In the genomic region with DNA sequence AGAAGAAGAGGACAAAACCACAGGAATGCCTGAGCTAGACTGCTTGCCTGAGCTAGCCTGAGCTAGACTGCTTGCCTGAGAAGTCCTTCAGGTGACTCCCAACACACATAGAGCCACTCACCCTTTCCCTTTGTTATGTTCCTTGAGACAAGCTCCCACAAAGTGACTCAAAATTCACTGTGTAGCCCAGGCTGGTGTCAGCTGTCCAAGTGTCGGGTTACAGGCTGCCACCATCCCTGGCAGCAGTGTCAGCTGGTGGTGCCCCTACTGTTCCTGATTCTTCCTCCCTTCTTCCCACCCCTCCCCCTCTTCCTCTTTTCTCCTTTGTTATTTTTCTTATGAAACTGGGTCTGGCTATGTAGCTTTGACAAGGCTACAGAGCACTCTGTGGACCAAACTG, we compare ENCODE assay signal across 11 mouse cellular contexts. TPM values are rescaled to one million over a fixed set of nuclear protein-coding genes. Genes with fewer than 3 reads are reported as not detected.
A peak's percentile ranks its signal among the peaks of the same experiment; 100 is the strongest.
DNase-seq lines count a peak whose midpoint lies in the region; ATAC-seq and TF ChIP-seq lines count a peak whose summit lies in the region.
"Had no signal": no experiment of that assay in that cellular context is flagged by ENCODE, and none has a peak within 500 bp of the region (broad histone marks: within the 10 kb centered on the region; RNA-seq: fewer than 3 reads in every experiment).

No protein-coding gene starts in this region.

- H3K9ac ChIP-seq in kidney, postnatal 0 days (ENCODE audit: low read depth, low read length) = no peak overlapping the region
- H3K9ac ChIP-seq in embryonic facial prominence, embryonic 11.5 days (replicated peaks; ENCODE audit: low read length) = no peak overlapping the region
- H3K9ac ChIP-seq: intestine, embryonic 15.5 days; liver, embryonic 15.5 days had no signal

- no peak overlapping the region for H3K4me2 ChIP-seq in kidney, postnatal 0 days (ENCODE audit: low read length)
- H3K4me2 ChIP-seq in embryonic facial prominence, embryonic 11.5 days (ENCODE audit: low read depth, low read length) = no peak overlapping the region
- H3K4me2 ChIP-seq: intestine, embryonic 15.5 days; liver, embryonic 15.5 days had no signal

- POLR2A ChIA-PET in Patski (lab: Charles Lee) = interaction anchor here (0.6 to 0.9 kb wide), 2 partner anchors 10 to 64 kb away, joined by 3 to 4 read pairs; no protein-coding TSS in a partner anchor

- in situ Hi-C loops in Patski (cut with MboI; ENCODE audit: low pct_unique_long_range_greater_than_20kb) = no loop called here

- H3K36me3 ChIP-seq in kidney, postnatal 0 days (ENCODE audit: insufficient read depth, low read length) = no peaks in the 10 kb centered on the region
- H3K36me3 ChIP-seq in embryonic facial prominence, embryonic 11.5 days (replicated peaks; ENCODE audit: control insufficient read depth, insufficient read depth, low read depth, low read length) = no peaks in the 10 kb centered on the region
- H3K36me3 ChIP-seq: intestine, embryonic 15.5 days; liver, embryonic 15.5 days had no signal

- TF ChIP-seq CTCF in kidney, postnatal 0 days (IDR thresholded peaks at IDR 0.05; ENCODE audit: low read depth) = no peak
- TF ChIP-seq CTCF in Patski (IDR thresholded peaks at IDR 0.05) = no peak

- peak; percentile 48; the same call in 1 of the 2 replicates for ATAC-seq in kidney, postnatal 0 days (replicated peaks; ENCODE audit: low FRiP score, low read depth)
- peak; percentile 21 for ATAC-seq in Patski
- ATAC-seq in embryonic facial prominence, embryonic 11.5 days (replicated peaks; ENCODE audit: insufficient number of reproducible peaks, low FRiP score, low TSS enrichment, low read depth) = peak; percentile 63
- peak; percentile 60 for ATAC-seq in monocyte, adult 5-6 weeks (replicated peaks; ENCODE audit: insufficient number of reproducible peaks, low FRiP score, low TSS enrichment, poor library complexity, severe bottlenecking)
- ATAC-seq: intestine, embryonic 15.5 days had no signal

- no peak overlapping the region for H3K27ac ChIP-seq in kidney, postnatal 0 days
- no peak overlapping the region for H3K27ac ChIP-seq in embryonic facial prominence, embryonic 11.5 days (replicated peaks; ENCODE audit: low read depth, low read length)
- H3K27ac ChIP-seq: intestine, embryonic 15.5 days; liver, embryonic 15.5 days had no signal

- CTCF ChIA-PET in Patski (lab: Charles Lee) = interaction anchor here (0.7 kb wide), 1 partner anchor 9 kb away, joined by 3 read pairs; no protein-coding TSS in a partner anchor

- H3K9me3 ChIP-seq in kidney, postnatal 0 days (replicated peaks; ENCODE audit: low read length) = no peaks in the 10 kb centered on the region
- H3K9me3 ChIP-seq in embryonic facial prominence, embryonic 11.5 days (replicated peaks; ENCODE audit: control insufficient read depth, low read length) = no peaks in the 10 kb centered on the region
- H3K9me3 ChIP-seq: intestine, embryonic 15.5 days; liver, embryonic 15.5 days had no signal

- no peak overlapping the region for H3K4me3 ChIP-seq in kidney, postnatal 0 days (replicated peaks; ENCODE audit: low read depth, low read length)
- no peak overlapping the region for H3K4me3 ChIP-seq in embryonic facial prominence, embryonic 11.5 days (ENCODE audit: low read depth, low read length)
- H3K4me3 ChIP-seq: intestine, embryonic 15.5 days; liver, embryonic 15.5 days had no signal

- 38% methylated on average over 1 of the region's 1 CpGs for WGBS in kidney, postnatal 0 days
- 12% methylated on average over 1 of the region's 1 CpGs for WGBS in embryonic facial prominence, embryonic 11.5 days

- no peaks in the 10 kb centered on the region for H3K4me1 ChIP-seq in kidney, postnatal 0 days (replicated peaks; ENCODE audit: insufficient read depth, low read length)
- H3K4me1 ChIP-seq in embryonic facial prominence, embryonic 11.5 days (ENCODE audit: control insufficient read depth, insufficient read depth, low read length) = no peaks in the 10 kb centered on the region
- H3K4me1 ChIP-seq: intestine, embryonic 15.5 days had no signal

- H3K27me3 ChIP-seq in kidney, postnatal 0 days (ENCODE audit: insufficient read depth, low read length) = no peaks in the 10 kb centered on the region
- no peaks in the 10 kb centered on the region for H3K27me3 ChIP-seq in Patski
- no peaks in the 10 kb centered on the region for H3K27me3 ChIP-seq in embryonic facial prominence, embryonic 11.5 days (ENCODE audit: control insufficient read depth, insufficient read depth, low read length)
- H3K27me3 ChIP-seq: intestine, embryonic 15.5 days; liver, embryonic 15.5 days had no signal

- no peak for DNase-seq in kidney, postnatal 0 days (ENCODE audit: low spot score)
- DNase-seq in kidney, postnatal 4 days = no peak
- DNase-seq in Patski (ENCODE audit: low read depth, low spot score) = no peak
- peak; percentile 26 for DNase-seq in embryonic facial prominence, embryonic 11.5 days (ENCODE audit: low spot score)
- DNase-seq in ovary, adult 18-20 months (ENCODE audit: low spot score) = no peak
- DNase-seq in spleen, adult 18-20 months = no peak
- DNase-seq in adrenal gland, postnatal 36 days = no peak
- DNase-seq: layer of hippocampus, postnatal 36 days had no signal

RNA-seq across cellular contexts. Expression of gene Strn3, which starts 12.2 kb away (rescaled TPM):
- 44.1 and 46.3 TPM in 2 replicates for polyA plus RNA-seq in kidney, postnatal 0 days (2015; fragmentation: Nextera tagmentation; extraction: Ambion mirVana)
- polyA plus RNA-seq in Patski (2021) = 67.9 TPM
- polyA plus RNA-seq in embryonic facial prominence, embryonic 11.5 days (2014; fragmentation: Nextera tagmentation; extraction: Ambion mirVana) = 53.7 and 60.3 TPM in 2 replicates
- 96.7 to 110 TPM (median 107 TPM) in 3 replicates for total RNA-seq in monocyte, adult 5-6 weeks (2017)
- total RNA-seq in adrenal gland, postnatal 36 days (2021) = 10 to 100 TPM; 89.0 to 96.2 TPM

RNA-seq across cellular contexts. Expression of gene Ap4s1, which starts 13.0 kb away (rescaled TPM):
- polyA plus RNA-seq in kidney, postnatal 0 days (2015; fragmentation: Nextera tagmentation; extraction: Ambion mirVana) = 37.9 and 48.3 TPM in 2 replicates
- 11.8 TPM for polyA plus RNA-seq in Patski (2021)
- 44.3 and 47.4 TPM in 2 replicates for polyA plus RNA-seq in embryonic facial prominence, embryonic 11.5 days (2014; fragmentation: Nextera tagmentation; extraction: Ambion mirVana)
- 23.3 to 39.5 TPM (median 38.4 TPM) in 3 replicates for total RNA-seq in monocyte, adult 5-6 weeks (2017)
- total RNA-seq in adrenal gland, postnatal 36 days (2021) = 10 to 100 TPM; 26.3 to 26.7 TPM
